Mouse (Mus musculus) hindbrain, embryonic 12.5 days (tissue): ENCODE results near the gene Tango6. TPM values are rescaled to one million over a fixed set of nuclear protein-coding genes. Genes with fewer than 3 reads are reported as not detected.

Source experiments
- ATAC-seq: fragments of 200-750 bp; cut with Nextera tagmentation; 2 replicates; pipeline ENCODE4 v1.8.0; 2017; ENCODE audit warnings: moderate TSS enrichment; ENCODE audit not compliant: low FRiP score
- H3K27ac ChIP-seq: fragments of 300-500 bp; sonication (generic); 2 replicates; pipeline ENCODE4 v1.5.1; 2016; ENCODE audit warnings: mild to moderate bottlenecking
- H3K27me3 ChIP-seq: fragments of 300-500 bp; sonication (generic); 2 replicates; pipeline ENCODE4 v1.6.1; 2016; ENCODE audit warnings: mild to moderate bottlenecking
- H3K36me3 ChIP-seq: fragments of 300-500 bp; sonication (generic); 2 replicates; pipeline ENCODE4 v1.6.1; 2016; ENCODE audit warnings: mild to moderate bottlenecking
- H3K4me1 ChIP-seq: fragments of 300-500 bp; sonication (generic); 2 replicates; pipeline ENCODE4 v1.6.1; 2016
- H3K4me2 ChIP-seq: fragments of 300-500 bp; sonication (generic); replicated peaks from 2 replicates; pipeline ENCODE4 v1.6.1; 2016; ENCODE audit warnings: mild to moderate bottlenecking
- H3K4me3 ChIP-seq: fragments of 300-500 bp; sonication (generic); 2 replicates; pipeline ENCODE4 v1.5.1; 2016; ENCODE audit warnings: mild to moderate bottlenecking
- H3K9ac ChIP-seq: fragments of 300-500 bp; sonication (generic); 2 replicates; pipeline ENCODE4 v1.6.1; 2016; ENCODE audit warnings: mild to moderate bottlenecking, moderate library complexity
- H3K9me3 ChIP-seq: fragments of 300-500 bp; sonication (generic); replicated peaks from 2 replicates; pipeline ENCODE4 v1.6.1; 2016; ENCODE audit warnings: mild to moderate bottlenecking
- WGBS: fragments of 180-500 bp; shearing (Covaris S2); methylation state at CpG from one replicate; pipeline ENCODE4 v1.1.7; 2016; 5-methylcytosine and 5-hydroxymethylcytosine counted together
- polyA plus RNA-seq: library from polyadenylated mRNA; unstranded; fragments of >200 nt; fragmentation: Nextera tagmentation; extraction: Ambion mirVana; gene quantifications from 2 replicates; pipeline ENCODE4 v1.2.1, GENCODE M21; 2016

The Tango6 gene
- polyA plus RNA-seq, 1 experiment from 2014 or later = 10.3 TPM

DNA sequence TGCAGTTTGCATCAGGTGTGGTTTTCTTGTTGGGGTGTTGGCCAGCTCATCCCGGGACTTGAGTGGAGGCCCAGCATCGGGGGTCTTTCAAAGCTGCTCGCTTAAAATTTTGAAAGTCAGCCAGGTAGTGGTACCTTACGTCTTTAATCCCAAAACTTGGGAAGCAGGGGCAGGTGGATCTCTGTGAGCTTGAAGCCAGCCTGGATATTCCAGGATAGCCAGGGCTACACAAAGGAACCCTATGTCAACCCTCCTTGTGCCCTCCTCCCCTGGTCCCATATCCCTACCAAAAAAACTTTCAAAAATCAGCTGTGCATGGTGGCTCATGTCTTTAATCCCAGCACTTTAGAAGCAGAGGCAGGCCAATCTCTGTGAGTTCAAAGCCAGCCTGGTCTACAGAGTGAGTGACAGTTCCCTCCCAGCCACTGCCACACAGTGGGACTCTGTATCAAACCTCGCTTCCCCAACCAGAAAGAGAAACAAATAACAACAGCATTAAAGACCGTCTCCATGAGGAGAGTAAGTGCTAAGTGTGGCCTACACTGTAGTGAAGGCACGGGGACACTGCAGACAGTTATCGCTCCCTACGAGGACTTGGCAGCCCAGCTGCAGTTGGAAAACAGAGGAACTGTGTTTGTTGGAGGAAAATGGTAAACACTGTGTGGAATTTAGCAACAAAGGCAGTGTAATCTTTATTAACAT is 21.5 kb downstream of the Tango6 start:
- Histone ChIP-seq H3K27ac (0 out of 2 replicates have a peak overlapping the region, but pooled peaks have one; percentile 1), H3K4me1 (no peaks in the 10 kb centered on the region), H3K4me2 (no peak overlapping the region), H3K36me3 (peaks cover 15% of the 10 kb centered on the region), H3K27me3 (no peaks in the 10 kb centered on the region), H3K9me3 (no peaks in the 10 kb centered on the region), H3K9ac (no peak overlapping the region), H3K4me3 (no peak overlapping the region)
- ATAC-seq = no peak
- WGBS = 87% methylated on average over 9 of the region's 9 CpGs

DNA sequence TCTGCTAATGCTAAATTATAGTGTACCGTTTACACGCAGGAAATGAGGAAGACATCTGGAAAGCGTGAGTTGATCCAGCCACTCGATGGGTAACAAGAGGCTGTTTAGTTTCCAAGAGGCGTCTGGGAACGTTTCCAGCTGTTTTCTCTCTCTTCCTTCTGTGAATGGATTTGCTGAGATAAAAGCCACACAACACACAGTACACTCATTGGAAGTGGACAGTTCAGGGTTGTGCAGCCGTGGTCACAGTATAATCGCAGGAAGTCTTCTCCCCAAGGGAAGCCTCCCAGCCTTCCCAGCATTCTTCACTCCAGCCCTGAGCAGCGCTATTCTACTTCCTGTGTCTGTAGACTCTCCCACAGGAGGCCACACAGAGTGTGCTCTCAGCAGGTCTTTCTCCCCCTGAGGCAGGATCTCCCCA is 22.0 kb downstream of the Tango6 start:
- H3K27ac ChIP-seq = peak overlapping the region; percentile 1; the same call in 1 of the 2 replicates

DNA sequence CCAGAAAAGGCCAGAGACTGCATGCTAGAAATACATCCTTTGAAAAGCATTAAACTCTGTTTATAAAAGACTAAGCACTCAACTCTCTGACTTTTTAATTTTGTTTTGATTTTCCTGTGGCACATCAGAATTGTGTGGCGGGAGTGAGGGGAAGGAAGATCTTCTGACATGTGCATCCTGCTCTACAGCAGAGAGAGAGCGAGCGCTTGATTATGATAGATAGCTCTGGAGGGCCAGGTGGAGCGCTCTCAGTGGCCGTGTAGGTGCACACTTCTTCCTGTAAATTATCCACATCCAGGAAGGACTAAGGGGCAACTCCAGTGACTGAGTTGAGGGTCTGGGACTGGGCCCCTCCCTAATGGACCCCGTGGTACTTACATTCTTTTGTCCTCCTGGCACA is 23.3 kb downstream of the Tango6 start:
- Histone ChIP-seq H3K4me1 (no peaks in the 10 kb centered on the region), H3K4me3 (no peak overlapping the region), H3K27me3 (no peaks in the 10 kb centered on the region), H3K4me2 (no peak overlapping the region), H3K36me3 (peaks cover 5% of the 10 kb centered on the region; the same call in 1 of the 2 replicates), H3K9me3 (no peaks in the 10 kb centered on the region), H3K9ac (no peak overlapping the region), H3K27ac (no peak overlapping the region)
- no peak for ATAC-seq
- WGBS = 87% methylated on average over 6 of the region's 6 CpGs

More for the DNA sequence above, 22.0 kb downstream of the Tango6 start:
- Histone ChIP-seq H3K27me3 (no peaks in the 10 kb centered on the region), H3K4me3 (no peak overlapping the region), H3K9me3 (no peaks in the 10 kb centered on the region), H3K9ac (no peak overlapping the region), H3K4me2 (no peak overlapping the region), H3K4me1 (no peaks in the 10 kb centered on the region), H3K36me3 (peaks cover 10% of the 10 kb centered on the region; the same call in 1 of the 2 replicates)
- ATAC-seq = no peak
- WGBS = 58% methylated on average over 9 of the region's 9 CpGs

DNA sequence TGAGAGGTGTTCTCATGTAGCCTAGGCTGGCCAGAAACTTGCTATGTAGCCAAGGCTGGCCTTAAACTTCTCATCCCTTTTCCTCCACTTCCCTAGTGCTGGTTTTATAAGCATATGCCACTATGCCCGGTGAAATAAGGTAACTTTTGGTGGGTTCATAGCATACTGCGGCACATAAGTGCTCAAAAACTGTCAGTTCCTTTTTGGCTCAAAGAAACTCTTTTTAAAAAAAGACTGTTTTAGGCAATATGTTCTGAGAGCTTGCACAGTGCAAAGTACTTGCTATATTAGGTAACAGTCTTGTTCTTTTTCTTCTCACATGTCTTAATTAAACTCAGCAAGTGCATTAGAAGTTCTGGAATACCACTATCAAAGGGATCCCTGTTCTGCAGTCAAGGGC is 27.1 kb downstream of the Tango6 start:
- Histone ChIP-seq H3K4me3 (no peak overlapping the region), H3K36me3 (no peaks in the 10 kb centered on the region; the same call in 1 of the 2 replicates), H3K4me2 (no peak overlapping the region), H3K9me3 (no peaks in the 10 kb centered on the region), H3K27me3 (no peaks in the 10 kb centered on the region), H3K4me1 (no peaks in the 10 kb centered on the region), H3K9ac (no peak overlapping the region), H3K27ac (no peak overlapping the region)
- 92% methylated on average over 2 of the region's 2 CpGs for WGBS
- no peak for ATAC-seq

DNA sequence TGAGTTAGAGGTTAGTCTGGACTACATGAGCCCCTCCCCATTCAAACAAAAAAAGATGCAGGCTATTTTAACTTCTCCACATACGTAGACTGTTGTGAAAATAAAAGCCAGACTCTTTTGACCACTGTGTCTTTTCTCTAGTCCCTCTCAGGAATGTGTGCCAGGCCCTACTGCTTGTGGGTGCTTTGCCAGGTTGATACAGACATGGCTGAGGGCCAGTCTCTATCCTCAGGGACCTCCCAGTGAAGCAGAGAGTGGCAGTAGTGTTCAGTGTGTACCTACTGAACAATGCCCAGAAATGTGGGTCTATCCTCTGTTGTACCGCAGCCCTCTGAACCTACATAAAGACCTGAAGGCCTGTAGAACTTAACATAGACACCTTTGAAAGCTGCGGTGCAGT is 29.6 kb downstream of the Tango6 start:
- 76% methylated on average over 3 of the region's 3 CpGs for WGBS
- no peak overlapping the region for H3K9ac ChIP-seq
- H3K9me3 ChIP-seq = no peaks in the 10 kb centered on the region
- no peaks in the 10 kb centered on the region for H3K4me1 ChIP-seq
- no peak overlapping the region for H3K4me3 ChIP-seq
- H3K4me2 ChIP-seq = no peak overlapping the region
- H3K27ac ChIP-seq = no peak overlapping the region
- H3K36me3 ChIP-seq = no peaks in the 10 kb centered on the region
- no peaks in the 10 kb centered on the region for H3K27me3 ChIP-seq
- ATAC-seq = no peak

DNA sequence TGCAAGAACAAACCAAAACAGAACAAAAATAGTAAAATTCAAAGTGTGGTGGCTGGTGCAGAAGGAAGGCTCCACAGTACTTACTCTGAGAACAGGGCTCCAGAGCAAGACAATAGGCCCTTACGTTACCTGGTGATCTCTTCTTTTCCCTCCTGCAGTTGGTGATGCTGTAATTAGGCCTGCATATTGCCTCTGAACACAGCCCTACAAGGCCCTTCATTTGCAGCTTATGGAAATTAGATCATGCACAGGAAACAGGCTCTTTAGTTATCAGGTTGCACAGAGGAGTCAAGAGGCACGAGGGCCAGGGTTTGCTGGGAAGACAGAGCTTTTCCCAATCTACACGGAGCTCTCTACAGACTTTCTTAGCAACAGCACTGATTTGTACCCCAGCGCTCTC is 31.4 kb downstream of the Tango6 start:
- 86% methylated on average over 4 of the region's 4 CpGs for WGBS
- no peak overlapping the region for H3K9ac ChIP-seq
- no peak overlapping the region for H3K27ac ChIP-seq

DNA sequence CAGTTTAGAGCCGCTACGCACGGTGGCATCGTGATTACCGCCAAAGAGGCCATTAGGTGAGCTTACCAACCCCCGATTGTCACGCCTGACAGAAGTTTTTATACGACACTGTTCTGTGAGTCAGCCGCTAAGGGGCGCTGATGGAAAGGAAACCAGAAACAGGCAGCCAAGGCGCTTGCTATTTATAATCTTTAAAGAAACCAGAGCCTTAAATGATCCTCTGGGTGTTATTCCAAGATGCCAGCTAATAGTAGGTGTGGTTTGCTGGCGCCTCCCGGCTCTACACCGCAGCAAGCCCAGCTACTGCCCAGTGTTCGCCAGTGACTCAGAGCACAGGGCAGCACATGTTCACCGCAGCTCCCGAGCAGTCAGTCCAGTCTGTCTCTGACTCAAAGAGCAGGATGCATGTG is 35.2 kb downstream of the Tango6 start:
- H3K4me2 ChIP-seq = peak overlapping the region; percentile 29
- H3K9ac ChIP-seq = peak overlapping the region; percentile 20; the same call in 1 of the 2 replicates
- 0 out of 2 replicates have a peak, but pooled peaks have one; percentile 48 for ATAC-seq
- peaks cover 7% of the 10 kb centered on the region; the same call in 1 of the 2 replicates for H3K4me1 ChIP-seq
- peaks cover 4% of the 10 kb centered on the region; the same call in 1 of the 2 replicates for H3K27me3 ChIP-seq
- WGBS = 31% methylated on average over 17 of the region's 17 CpGs
- no peak overlapping the region for H3K4me3 ChIP-seq
- 0 out of 2 replicates have a peak, but pooled peaks cover 5% of the 10 kb centered on the region for H3K36me3 ChIP-seq
- H3K9me3 ChIP-seq = no peaks in the 10 kb centered on the region
- no peak overlapping the region for H3K27ac ChIP-seq

More for the DNA sequence above, 31.4 kb downstream of the Tango6 start:
- H3K4me3 ChIP-seq = no peak overlapping the region
- no peak for ATAC-seq
- H3K36me3 ChIP-seq = no peaks in the 10 kb centered on the region
- H3K4me2 ChIP-seq = no peak overlapping the region
- no peaks in the 10 kb centered on the region for H3K9me3 ChIP-seq
- H3K4me1 ChIP-seq = peaks cover 6% of the 10 kb centered on the region; the same call in 1 of the 2 replicates
- no peaks in the 10 kb centered on the region for H3K27me3 ChIP-seq

DNA sequence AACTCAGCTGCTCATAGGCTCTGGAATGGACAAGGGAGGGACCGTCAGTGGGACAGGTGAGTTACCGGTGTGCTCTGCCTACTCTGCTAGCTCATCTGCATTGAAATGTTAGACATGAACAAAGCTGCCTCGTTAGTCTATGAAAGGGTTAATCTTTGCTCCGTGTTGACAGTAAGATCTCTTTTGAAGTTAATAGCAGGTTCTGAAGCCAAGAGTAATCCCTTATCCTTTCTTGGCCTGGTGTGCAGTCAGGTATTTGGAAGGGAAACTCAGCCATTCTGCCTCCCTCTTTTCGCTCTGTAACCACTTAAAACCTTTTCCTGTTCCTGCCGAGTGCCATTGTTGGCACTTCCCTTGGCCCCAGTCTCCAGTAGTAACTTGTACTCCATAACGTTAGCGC is 38.1 kb downstream of the Tango6 start:
- Histone ChIP-seq H3K9me3 (no peaks in the 10 kb centered on the region), H3K36me3 (peaks cover 7% of the 10 kb centered on the region; the same call in 1 of the 2 replicates), H3K4me2 (no peak overlapping the region), H3K27ac (no peak overlapping the region), H3K9ac (no peak overlapping the region), H3K4me3 (no peak overlapping the region), H3K27me3 (peaks cover 15% of the 10 kb centered on the region), H3K4me1 (peaks cover 8% of the 10 kb centered on the region; the same call in 1 of the 2 replicates)
- ATAC-seq = no peak
- WGBS = 72% methylated on average over 8 of the region's 8 CpGs

DNA sequence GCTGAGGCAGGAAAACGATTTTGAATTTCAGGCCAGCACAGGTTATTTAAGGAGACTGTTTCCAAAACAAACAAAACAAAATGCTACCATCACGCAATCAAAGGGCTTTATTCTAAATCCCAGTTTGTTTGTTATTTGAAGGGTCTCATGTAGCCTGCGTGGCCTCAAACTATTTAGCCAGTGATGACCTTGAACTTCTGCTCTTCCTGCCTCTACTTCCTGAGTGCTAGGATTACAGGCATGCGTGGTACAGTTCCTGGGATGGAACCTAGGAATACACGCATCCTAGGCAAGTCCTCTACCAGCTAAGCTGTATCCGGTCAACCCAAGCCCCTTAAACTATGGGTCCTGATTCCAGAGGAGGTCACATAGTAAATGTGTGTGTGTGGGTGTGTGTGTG is 39.6 kb downstream of the Tango6 start:
- H3K27me3 ChIP-seq = peaks cover 22% of the 10 kb centered on the region
- H3K36me3 ChIP-seq = peaks cover 12% of the 10 kb centered on the region; the same call in 1 of the 2 replicates
- no peaks in the 10 kb centered on the region for H3K9me3 ChIP-seq
- peaks cover 12% of the 10 kb centered on the region for H3K4me1 ChIP-seq
- no peak overlapping the region for H3K4me3 ChIP-seq
- H3K9ac ChIP-seq = no peak overlapping the region
- no peak overlapping the region for H3K4me2 ChIP-seq
- 79% methylated on average over 6 of the region's 6 CpGs for WGBS
- no peak for ATAC-seq
- H3K27ac ChIP-seq = no peak overlapping the region

DNA sequence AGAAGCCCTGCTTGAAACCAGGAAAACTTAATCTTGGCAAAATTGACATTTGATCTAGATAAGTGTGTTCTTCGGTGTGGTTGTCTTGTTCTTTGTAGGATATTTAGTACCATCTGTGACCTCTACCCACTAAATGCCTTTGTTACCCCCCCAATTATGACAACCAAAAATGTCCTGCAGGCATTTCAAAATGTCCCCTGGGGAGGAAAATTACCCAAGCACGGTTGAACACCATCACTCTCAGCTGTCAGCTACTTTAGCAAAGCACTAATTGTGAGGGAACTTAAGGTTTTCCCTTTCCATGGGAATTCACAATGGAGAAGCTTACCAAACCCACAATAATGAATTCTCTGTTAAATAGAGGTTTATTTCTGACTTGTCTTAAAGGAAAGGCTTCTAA is 41.1 kb downstream of the Tango6 start:
- Histone ChIP-seq H3K27me3 (peaks cover 22% of the 10 kb centered on the region), H3K36me3 (peaks cover 12% of the 10 kb centered on the region; the same call in 1 of the 2 replicates), H3K9ac (no peak overlapping the region), H3K9me3 (no peaks in the 10 kb centered on the region), H3K27ac (no peak overlapping the region), H3K4me2 (no peak overlapping the region), H3K4me1 (peaks cover 14% of the 10 kb centered on the region), H3K4me3 (no peak overlapping the region)
- ATAC-seq = no peak
- 13% methylated on average over 2 of the region's 2 CpGs for WGBS

DNA sequence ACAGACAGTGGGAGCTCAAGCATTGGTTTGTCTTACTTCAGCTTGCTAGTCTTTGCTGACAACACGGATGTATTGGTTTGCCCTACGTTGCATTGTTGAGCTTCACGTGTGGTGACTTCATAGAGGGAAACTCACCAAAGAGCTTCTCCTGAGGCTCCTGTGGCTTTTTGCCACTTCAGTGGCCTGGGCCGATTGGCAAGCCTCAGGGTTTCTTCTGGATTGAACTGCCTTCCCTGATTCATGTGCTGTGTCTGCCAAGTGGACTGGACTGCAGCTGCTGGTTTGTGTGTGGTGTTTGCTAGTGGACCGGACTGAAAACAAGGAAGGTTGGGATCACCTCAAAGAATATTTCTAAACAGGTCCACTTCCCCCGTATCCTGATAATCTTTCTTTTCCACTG is 43.7 kb downstream of the Tango6 start:
- Histone ChIP-seq H3K27ac (0 out of 2 replicates have a peak overlapping the region, but pooled peaks have one; percentile 68), H3K27me3 (peaks cover 24% of the 10 kb centered on the region)
- WGBS = 78% methylated on average over 6 of the region's 6 CpGs

DNA sequence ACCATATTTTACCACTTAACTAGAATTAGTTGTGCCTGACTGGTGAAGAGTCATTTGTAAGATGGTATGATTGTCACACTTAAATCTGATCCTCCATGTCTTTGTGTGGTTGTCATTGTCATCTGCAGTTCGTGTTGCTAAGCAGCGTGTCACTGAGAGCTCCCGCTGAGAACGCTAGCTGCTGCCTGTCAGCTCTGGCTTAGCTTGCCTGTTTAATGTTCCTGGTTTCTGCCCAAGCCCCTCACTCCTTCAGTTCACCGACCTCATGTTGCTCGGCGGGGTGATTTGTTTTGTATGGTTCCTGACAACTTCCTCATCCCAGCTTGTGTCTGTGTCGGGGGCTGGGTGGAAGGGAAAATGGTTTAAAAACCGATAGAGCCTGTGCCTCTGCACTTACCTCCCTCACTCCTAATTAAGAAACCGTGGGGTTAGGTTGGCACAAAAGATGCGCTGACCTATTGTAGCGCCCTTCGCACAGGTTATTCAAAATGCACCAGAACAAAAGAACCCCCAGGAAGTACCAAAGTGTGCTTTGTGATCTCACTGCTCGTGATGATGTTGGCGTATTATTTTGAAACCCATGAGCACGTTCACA is 44.5 kb downstream of the Tango6 start:
- peak overlapping the region; percentile 41 for H3K4me2 ChIP-seq
- no peak overlapping the region for H3K4me3 ChIP-seq
- H3K9ac ChIP-seq = peak overlapping the region; percentile 35; the same call in 1 of the 2 replicates
- H3K9me3 ChIP-seq = no peaks in the 10 kb centered on the region
- 19% methylated on average over 16 of the region's 16 CpGs for WGBS
- peaks cover 7% of the 10 kb centered on the region; the same call in 1 of the 2 replicates for H3K36me3 ChIP-seq
- peaks cover 29% of the 10 kb centered on the region for H3K27me3 ChIP-seq
- H3K27ac ChIP-seq = peak overlapping the region; percentile 68
- peaks cover 14% of the 10 kb centered on the region for H3K4me1 ChIP-seq
- ATAC-seq = peak; percentile 78

More for the DNA sequence above, 43.7 kb downstream of the Tango6 start:
- no peak overlapping the region for H3K9ac ChIP-seq
- ATAC-seq = no peak
- no peaks in the 10 kb centered on the region for H3K9me3 ChIP-seq
- H3K4me3 ChIP-seq = no peak overlapping the region
- H3K4me1 ChIP-seq = peaks cover 14% of the 10 kb centered on the region
- H3K4me2 ChIP-seq = no peak overlapping the region
- peaks cover 11% of the 10 kb centered on the region; the same call in 1 of the 2 replicates for H3K36me3 ChIP-seq
